Mouse (Mus musculus): ENCODE measurements around the gene Ank2. TPM values are rescaled to one million over a fixed set of nuclear protein-coding genes. Genes with fewer than 3 reads are reported as not detected.
A peak's percentile ranks its signal among the peaks of the same experiment; 100 is the strongest.

The Ank2 gene
- polyA plus RNA-seq, 1 experiment: 1.1 TPM

GRCm38 (mm10) chr3:127004860-127005633 lies 494.1 kb downstream of the Ank2 start:
- Histone ChIP-seq H3K4me3 (ENCODE audit: low read depth, low read length) (no peak overlapping the region), H3K27me3 (ENCODE audit: control insufficient read depth, insufficient read depth, low read length) (no peaks in the 10 kb centered on the region), H3K36me3 (ENCODE audit: control insufficient read depth, insufficient read depth, low read length) (no peaks in the 10 kb centered on the region), H3K4me1 (ENCODE audit: control insufficient read depth, insufficient read depth, insufficient read length, low read length) (no peaks in the 10 kb centered on the region), H3K27ac (ENCODE audit: insufficient read depth, low read depth, low read length) (no peak overlapping the region)
- TF ChIP-seq CTCF (IDR thresholded peaks at IDR 0.05; ENCODE audit: extremely low read depth, insufficient read length, insufficient replicate concordance, low read depth, low read length) (no peak), POLR2A (IDR thresholded peaks at IDR 0.05; ENCODE audit: low read depth, low read length) (no peak)
- 53% methylated on average over 9 of the region's 9 CpGs for WGBS

- no peaks in the 10 kb centered on the region for H3K4me1 ChIP-seq (ENCODE audit: control insufficient read depth, insufficient read depth, insufficient read length, low read length)
- WGBS: 91% methylated on average over 11 of the region's 11 CpGs
- no peaks in the 10 kb centered on the region for H3K36me3 ChIP-seq (ENCODE audit: control insufficient read depth, insufficient read depth, low read length)
- no peak overlapping the region for H3K27ac ChIP-seq (ENCODE audit: insufficient read depth, low read depth, low read length)
- no peak overlapping the region for H3K4me3 ChIP-seq (ENCODE audit: low read depth, low read length)
- no peaks in the 10 kb centered on the region for H3K27me3 ChIP-seq (ENCODE audit: control insufficient read depth, insufficient read depth, low read length)
- TF ChIP-seq POLR2A (IDR thresholded peaks at IDR 0.05; ENCODE audit: low read depth, low read length): no peak
- no peak for TF ChIP-seq CTCF (IDR thresholded peaks at IDR 0.05; ENCODE audit: extremely low read depth, insufficient read length, insufficient replicate concordance, low read depth, low read length)
Observed at GRCm38 (mm10) chr3:127003946-127004345, 495.2 kb downstream of the Ank2 start.

- Histone ChIP-seq H3K27ac (ENCODE audit: insufficient read depth, low read depth, low read length) (no peak overlapping the region), H3K27me3 (ENCODE audit: control insufficient read depth, insufficient read depth, low read length) (no peaks in the 10 kb centered on the region), H3K4me1 (ENCODE audit: control insufficient read depth, insufficient read depth, insufficient read length, low read length) (no peaks in the 10 kb centered on the region), H3K4me3 (ENCODE audit: low read depth, low read length) (peak overlapping the region; percentile 12; the same call in 1 of the 2 replicates), H3K36me3 (ENCODE audit: control insufficient read depth, insufficient read depth, low read length) (no peaks in the 10 kb centered on the region)
- TF ChIP-seq POLR2A (IDR thresholded peaks at IDR 0.05; ENCODE audit: low read depth, low read length): no peak
- no peak for TF ChIP-seq CTCF (IDR thresholded peaks at IDR 0.05; ENCODE audit: extremely low read depth, insufficient read length, insufficient replicate concordance, low read depth, low read length)
- WGBS: 21% methylated on average over 8 of the region's 8 CpGs
Observed at GRCm38 (mm10) chr3:126998742-126999112, 500.4 kb downstream of the Ank2 start.

DNA sequence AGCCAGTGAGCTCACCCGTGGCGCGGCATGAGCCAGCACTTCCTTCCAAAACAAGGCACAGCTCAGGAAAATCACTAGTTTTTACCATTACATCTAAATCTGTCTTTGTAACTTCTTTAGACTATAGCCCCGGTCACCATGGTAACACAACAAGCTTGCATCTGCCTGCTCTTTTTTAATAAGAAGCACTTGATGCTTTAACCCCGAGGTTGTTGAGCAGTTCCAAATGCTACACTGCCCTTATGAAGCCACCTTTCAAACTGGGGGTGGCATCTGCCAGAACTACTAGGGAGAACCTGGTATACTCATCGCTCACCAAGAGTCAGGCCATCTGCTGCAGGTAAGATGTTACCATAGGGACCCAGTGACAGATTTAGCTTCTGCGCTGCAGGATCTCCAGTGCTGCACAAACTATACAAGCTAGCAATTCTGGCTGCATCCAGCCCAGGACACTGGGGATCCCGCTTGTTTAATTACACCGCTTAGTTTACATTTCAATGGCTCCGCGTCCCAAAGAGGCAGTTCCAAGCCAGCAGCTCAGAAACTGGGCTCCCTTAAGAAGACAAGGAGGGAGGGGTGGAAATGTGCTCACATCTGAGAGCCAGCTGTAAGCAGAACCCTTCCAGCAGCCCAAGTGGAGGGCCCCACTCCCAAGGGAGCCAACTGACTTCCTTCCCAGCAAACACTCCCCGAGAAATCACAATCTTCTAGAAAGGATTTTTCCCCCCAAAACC lies 501.0 kb downstream of the Ank2 start:
- TF ChIP-seq CTCF (IDR thresholded peaks at IDR 0.05; ENCODE audit: extremely low read depth, insufficient read length, insufficient replicate concordance, low read depth, low read length): no peak
- TF ChIP-seq POLR2A (IDR thresholded peaks at IDR 0.05; ENCODE audit: low read depth, low read length): no peak
- H3K4me3 ChIP-seq (ENCODE audit: low read depth, low read length): peak overlapping the region; percentile 39

DNA sequence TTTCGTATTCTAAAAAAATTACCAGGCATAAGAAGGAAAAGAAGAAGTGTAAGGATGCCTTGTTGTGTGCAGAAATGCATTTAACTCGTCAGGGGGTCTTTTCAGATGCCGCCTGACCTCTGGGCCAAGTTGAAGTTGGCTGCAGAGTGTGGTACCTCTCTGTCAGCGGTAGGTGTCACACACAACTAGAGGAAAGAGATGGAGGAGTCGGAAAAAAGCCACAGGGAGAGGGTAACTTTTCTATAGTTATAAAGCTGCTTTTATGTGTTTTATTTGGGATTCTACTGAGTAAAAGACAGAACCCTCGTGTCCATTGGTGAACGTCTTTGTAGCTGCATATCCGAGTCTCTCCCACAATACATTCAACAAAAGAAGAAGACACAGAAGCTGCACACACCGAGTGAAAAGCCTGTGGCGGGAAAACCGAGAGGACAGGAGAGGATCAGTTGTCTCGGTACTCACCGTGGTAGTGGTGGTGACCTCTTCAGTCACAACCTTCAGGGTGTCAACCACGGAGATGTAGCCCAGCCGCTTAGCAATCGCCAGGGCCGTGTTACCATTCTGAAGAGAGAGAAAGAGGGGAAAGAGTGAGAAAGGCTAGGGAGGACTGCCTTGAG lies 501.7 kb downstream of the Ank2 start:
- no peaks in the 10 kb centered on the region for H3K4me1 ChIP-seq (ENCODE audit: control insufficient read depth, insufficient read depth, insufficient read length, low read length)
- no peak overlapping the region for H3K27ac ChIP-seq (ENCODE audit: insufficient read depth, low read depth, low read length)
- peak overlapping the region; percentile 39 for H3K4me3 ChIP-seq (ENCODE audit: low read depth, low read length)
- WGBS: 38% methylated on average over 17 of the region's 17 CpGs
- no peaks in the 10 kb centered on the region for H3K27me3 ChIP-seq (ENCODE audit: control insufficient read depth, insufficient read depth, low read length)
- TF ChIP-seq POLR2A (IDR thresholded peaks at IDR 0.05; ENCODE audit: low read depth, low read length) (no peak), CTCF (IDR thresholded peaks at IDR 0.05; ENCODE audit: extremely low read depth, insufficient read length, insufficient replicate concordance, low read depth, low read length) (no peak)
- H3K36me3 ChIP-seq (ENCODE audit: control insufficient read depth, insufficient read depth, low read length): no peaks in the 10 kb centered on the region

More for the DNA sequence above, 501.0 kb downstream of the Ank2 start:
- WGBS: 50% methylated on average over 12 of the region's 12 CpGs
- Histone ChIP-seq H3K36me3 (ENCODE audit: control insufficient read depth, insufficient read depth, low read length) (no peaks in the 10 kb centered on the region), H3K27me3 (ENCODE audit: control insufficient read depth, insufficient read depth, low read length) (no peaks in the 10 kb centered on the region), H3K4me1 (ENCODE audit: control insufficient read depth, insufficient read depth, insufficient read length, low read length) (no peaks in the 10 kb centered on the region), H3K27ac (ENCODE audit: insufficient read depth, low read depth, low read length) (no peak overlapping the region)

DNA sequence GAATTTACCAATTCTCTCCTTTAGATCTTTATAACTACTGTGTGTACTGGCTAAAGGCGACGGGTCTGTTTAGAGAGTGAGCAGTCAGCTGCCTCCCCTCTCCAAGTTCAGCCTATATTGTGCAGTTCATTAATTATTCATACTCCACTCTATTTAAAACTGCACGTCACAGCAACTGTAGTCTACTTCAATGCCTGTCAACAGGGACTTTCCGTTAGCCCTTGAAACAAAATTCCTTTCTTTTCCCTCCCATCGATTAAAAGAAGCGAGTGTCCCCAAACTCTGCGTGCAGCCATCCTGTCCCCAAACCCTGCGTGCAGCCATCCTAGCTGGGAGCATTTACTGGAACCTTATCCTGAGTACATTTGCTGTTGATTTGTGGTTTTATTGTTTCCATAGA lies 502.4 kb downstream of the Ank2 start:
- no peak overlapping the region for H3K4me3 ChIP-seq (ENCODE audit: low read depth, low read length)
- no peaks in the 10 kb centered on the region for H3K36me3 ChIP-seq (ENCODE audit: control insufficient read depth, insufficient read depth, low read length)
- 79% methylated on average over 8 of the region's 8 CpGs for WGBS
- no peaks in the 10 kb centered on the region for H3K27me3 ChIP-seq (ENCODE audit: control insufficient read depth, insufficient read depth, low read length)
- H3K4me1 ChIP-seq (ENCODE audit: control insufficient read depth, insufficient read depth, insufficient read length, low read length): no peaks in the 10 kb centered on the region
- H3K27ac ChIP-seq (ENCODE audit: insufficient read depth, low read depth, low read length): no peak overlapping the region
- no peak for TF ChIP-seq POLR2A (IDR thresholded peaks at IDR 0.05; ENCODE audit: low read depth, low read length)
- TF ChIP-seq CTCF (IDR thresholded peaks at IDR 0.05; ENCODE audit: extremely low read depth, insufficient read length, insufficient replicate concordance, low read depth, low read length): no peak

DNA sequence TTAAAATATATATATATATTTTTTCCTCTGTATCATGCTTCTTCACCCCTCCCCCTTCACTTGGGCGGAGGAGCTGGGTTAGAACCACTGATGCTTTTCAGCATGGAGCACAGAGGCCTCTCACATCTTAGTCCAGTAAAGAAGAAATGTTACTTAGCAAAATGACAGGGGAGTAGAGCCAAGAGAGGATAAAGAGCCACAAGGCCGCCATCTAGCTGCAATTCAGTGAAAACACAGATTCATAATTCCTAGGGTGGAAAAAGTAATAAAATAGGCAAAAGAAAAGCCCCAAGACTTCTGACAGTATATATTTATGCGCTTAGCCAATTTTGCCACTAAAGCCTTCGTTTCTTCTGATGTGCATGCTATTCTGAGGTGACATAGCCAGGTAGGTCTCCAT lies 503.2 kb downstream of the Ank2 start:
- WGBS: 81% methylated on average over 4 of the region's 4 CpGs
- Histone ChIP-seq H3K4me1 (ENCODE audit: control insufficient read depth, insufficient read depth, insufficient read length, low read length) (no peaks in the 10 kb centered on the region), H3K27me3 (ENCODE audit: control insufficient read depth, insufficient read depth, low read length) (no peaks in the 10 kb centered on the region), H3K27ac (ENCODE audit: insufficient read depth, low read depth, low read length) (no peak overlapping the region), H3K4me3 (ENCODE audit: low read depth, low read length) (no peak overlapping the region), H3K36me3 (ENCODE audit: control insufficient read depth, insufficient read depth, low read length) (no peaks in the 10 kb centered on the region)
- TF ChIP-seq CTCF (IDR thresholded peaks at IDR 0.05; ENCODE audit: extremely low read depth, insufficient read length, insufficient replicate concordance, low read depth, low read length) (no peak), POLR2A (IDR thresholded peaks at IDR 0.05; ENCODE audit: low read depth, low read length) (no peak)

Measured in small intestine, adult 2 months (tissue).